ENCODE assay signal across 9 mouse cellular contexts in genomic region chr6:5645150-5645732, GRCm38 (mm10).
DNase-seq lines count a peak whose midpoint lies in the region; ATAC-seq lines count a peak whose summit lies in the region.
"Had no signal": no experiment of that assay in that cellular context is flagged by ENCODE, and none has a peak within 500 bp of the region (broad histone marks: within the 10 kb centered on the region; RNA-seq: fewer than 3 reads in every experiment).

No protein-coding gene starts in this region.

- no peaks in the 10 kb centered on the region for H3K9me3 ChIP-seq in neural tube, embryonic 11.5 days (ENCODE audit: control insufficient read depth, low read length)
- H3K9me3 ChIP-seq: embryonic facial prominence, embryonic 12.5 days had no signal

- no peak overlapping the region for H3K9ac ChIP-seq in neural tube, embryonic 11.5 days (ENCODE audit: low read length)
- H3K9ac ChIP-seq: embryonic facial prominence, embryonic 12.5 days had no signal

- no peak overlapping the region for H3K27ac ChIP-seq in neural tube, embryonic 11.5 days (ENCODE audit: low read depth, low read length)
- H3K27ac ChIP-seq: embryonic facial prominence, embryonic 12.5 days had no signal

- H3K4me3 ChIP-seq in neural tube, embryonic 11.5 days (ENCODE audit: low read depth, low read length): no peak overlapping the region
- H3K4me3 ChIP-seq: embryonic facial prominence, embryonic 12.5 days had no signal

- peak; percentile 58 for ATAC-seq in neural tube, embryonic 11.5 days (ENCODE audit: insufficient read depth, low FRiP score, low TSS enrichment)

- H3K4me1 ChIP-seq in neural tube, embryonic 11.5 days (ENCODE audit: control insufficient read depth, insufficient read depth, low read length): no peaks in the 10 kb centered on the region
- H3K4me1 ChIP-seq: embryonic facial prominence, embryonic 12.5 days had no signal

- WGBS in neural tube, embryonic 11.5 days: 20% methylated on average over 9 of the region's 9 CpGs

- intact Hi-C loops in left cerebral cortex, postnatal 4 days (cut with DNase I): loop anchor here (1.0 to 2.0 kb wide), 2 partner anchors 157 to 1242 kb away; no protein-coding TSS in a partner anchor

- no peaks in the 10 kb centered on the region for H3K36me3 ChIP-seq in neural tube, embryonic 11.5 days (ENCODE audit: control insufficient read depth, insufficient read depth, low read length)
- H3K36me3 ChIP-seq: embryonic facial prominence, embryonic 12.5 days had no signal

- no peak overlapping the region for H3K4me2 ChIP-seq in neural tube, embryonic 11.5 days (ENCODE audit: low read depth)
- H3K4me2 ChIP-seq: embryonic facial prominence, embryonic 12.5 days had no signal

- H3K27me3 ChIP-seq in neural tube, embryonic 11.5 days (ENCODE audit: control insufficient read depth, insufficient read depth, low read length): no peaks in the 10 kb centered on the region
- H3K27me3 ChIP-seq: embryonic facial prominence, embryonic 12.5 days had no signal

- DNase-seq in thymus, postnatal 0 days (ENCODE audit: low spot score): peak; percentile 10
- no peak for DNase-seq in thymus, postnatal 10 days (ENCODE audit: low spot score in 2 of 2)
- peak; percentile 80 to 85 for DNase-seq in cerebellum, postnatal 25 days
- DNase-seq in gastrocnemius, adult 18-20 months (ENCODE audit: low spot score): peak; percentile 61
- DNase-seq in kidney, adult 18-20 months: peak; percentile 59
- peak; percentile 80 for DNase-seq in left cerebral cortex, postnatal 4 days
- DNase-seq in neural tube, embryonic 11.5 days (ENCODE audit: low spot score): peak; percentile 81
- DNase-seq in thymus, postnatal 25 days: peak; percentile 13

Comparison
In these comparisons a context has a peak if more than half of its experiments do, and no peak if none do; other contexts are left out.
1. DNase-seq: peak in thymus, postnatal 0 days (single experiment), cerebellum, postnatal 25 days (2 of 2), gastrocnemius, adult 18-20 months (single experiment), kidney, adult 18-20 months (single experiment), left cerebral cortex, postnatal 4 days (single experiment), neural tube, embryonic 11.5 days (single experiment) and thymus, postnatal 25 days (single experiment); none in thymus, postnatal 10 days (0 of 2).